Mouse (Mus musculus): ENCODE data around the gene Krt5. TPM values are rescaled to one million over a fixed set of nuclear protein-coding genes. Genes with fewer than 3 reads are reported as not detected.

The Krt5 gene
- polyA plus RNA-seq, 1 experiment from 2014 or later = 0.23 TPM

DNA sequence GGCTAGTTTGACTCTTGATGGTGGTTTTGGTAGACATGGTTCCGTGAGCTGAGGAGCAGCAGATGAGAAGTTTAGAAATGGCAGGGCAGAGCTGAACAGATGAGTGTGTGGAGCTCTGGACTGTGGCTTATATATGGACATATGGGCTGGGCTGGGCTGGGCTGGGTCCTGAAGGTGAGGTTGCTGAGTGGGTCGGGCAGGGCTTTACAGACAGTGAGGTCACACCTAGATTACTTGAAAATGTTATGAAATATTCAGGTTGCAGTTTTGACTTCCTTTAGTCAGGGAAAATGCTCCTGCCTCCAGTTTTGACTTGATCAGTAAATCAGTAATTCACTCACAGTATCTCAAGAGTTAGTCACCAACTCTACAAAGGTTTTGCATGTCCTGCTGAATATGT, 32.5 kb downstream of the Krt5 start, which contains the start of gene Krt6b:
Gene Krt6b (minus strand): TSS at position 101 of the 400 bp plus-strand sequence.
- no peak for ATAC-seq (replicated peaks; ENCODE audit: insufficient number of reproducible peaks, low FRiP score, low TSS enrichment)
- no peak within 1 kb of the TSS for H3K4me2 ChIP-seq
- no peak within 1 kb of the TSS for H3K4me3 ChIP-seq (ENCODE audit: low read depth, low read length)
- no peaks in the 10 kb centered on the region for H3K9me3 ChIP-seq (replicated peaks; ENCODE audit: control insufficient read depth, low read length)
- no peaks in the 10 kb centered on the region for H3K36me3 ChIP-seq (ENCODE audit: control insufficient read depth, insufficient read depth, low read length)
- no peak within 1 kb of the TSS for H3K27ac ChIP-seq (ENCODE audit: low read depth, low read length)
- H3K9ac ChIP-seq (ENCODE audit: low read depth, low read length) = no peak within 1 kb of the TSS
- H3K4me1 ChIP-seq (ENCODE audit: control insufficient read depth, insufficient read depth, low read length) = no peaks in the 10 kb centered on the region
- WGBS (ENCODE audit: insufficient replicate concordance) = 75% methylated on average over 2 of the region's 2 CpGs
- no peaks in the 10 kb centered on the region for H3K27me3 ChIP-seq (ENCODE audit: control insufficient read depth, insufficient read depth, low read length)

- WGBS (ENCODE audit: insufficient replicate concordance) = 84% methylated on average over 1 of the region's 1 CpGs
- no peak for ATAC-seq (replicated peaks; ENCODE audit: insufficient number of reproducible peaks, low FRiP score, low TSS enrichment)
- H3K4me1 ChIP-seq (ENCODE audit: control insufficient read depth, insufficient read depth, low read length) = no peaks in the 10 kb centered on the region
- no peaks in the 10 kb centered on the region for H3K36me3 ChIP-seq (ENCODE audit: control insufficient read depth, insufficient read depth, low read length)
- H3K4me2 ChIP-seq = no peak overlapping the region
- H3K4me3 ChIP-seq (ENCODE audit: low read depth, low read length) = no peak overlapping the region
- H3K27ac ChIP-seq (ENCODE audit: low read depth, low read length) = no peak overlapping the region
- H3K27me3 ChIP-seq (ENCODE audit: control insufficient read depth, insufficient read depth, low read length) = no peaks in the 10 kb centered on the region
- no peak overlapping the region for H3K9ac ChIP-seq (ENCODE audit: low read depth, low read length)
- H3K9me3 ChIP-seq (replicated peaks; ENCODE audit: control insufficient read depth, low read length) = no peaks in the 10 kb centered on the region
Observed at GRCm38 (mm10) chr15:101675978-101676377, 36.7 kb downstream of the Krt5 start.

Small RNA genes within 50 kb of the gene (microRNA-seq; reads per million reads assigned to microRNA genes)
- gene Gm44323 (ENCODE audit: borderline number of aligned reads) = not detected
- gene Gm44342 (ENCODE audit: borderline number of aligned reads) = not detected
- not detected for gene Gm44383 (ENCODE audit: borderline number of aligned reads)

Other genes starting within 250 kb of the Krt5 start
- gene Krt81, start 249.1 kb downstream of the Krt5 start, polyA plus RNA-seq (2014; fragmentation: Nextera tagmentation; extraction: Ambion mirVana) = not detected in 2 replicates
- not detected in 2 replicates for gene Krt86, start 239.4 kb downstream of the Krt5 start, polyA plus RNA-seq (2014; fragmentation: Nextera tagmentation; extraction: Ambion mirVana)
- not detected in 2 replicates for gene Krt83, start 221.4 kb downstream of the Krt5 start, polyA plus RNA-seq (2014; fragmentation: Nextera tagmentation; extraction: Ambion mirVana)
- gene Gm49425, start 195.6 kb downstream of the Krt5 start, polyA plus RNA-seq (2014; fragmentation: Nextera tagmentation; extraction: Ambion mirVana) = not detected in 2 replicates
- gene Krt84, start 180.1 kb downstream of the Krt5 start, polyA plus RNA-seq (2014; fragmentation: Nextera tagmentation; extraction: Ambion mirVana) = not detected in 2 replicates
- gene Krt82, start 162.2 kb downstream of the Krt5 start, polyA plus RNA-seq (2014; fragmentation: Nextera tagmentation; extraction: Ambion mirVana) = not detected in 2 replicates
- gene Krt90, start 149.9 kb downstream of the Krt5 start, polyA plus RNA-seq (2014; fragmentation: Nextera tagmentation; extraction: Ambion mirVana) = 0.16 TPM in 1 of 2 replicates, not detected in the other
- gene Krt75, start 139.0 kb downstream of the Krt5 start, polyA plus RNA-seq (2014; fragmentation: Nextera tagmentation; extraction: Ambion mirVana) = not detected in 2 replicates
- not detected in 2 replicates for gene Gm5414, start 84.7 kb downstream of the Krt5 start, polyA plus RNA-seq (2014; fragmentation: Nextera tagmentation; extraction: Ambion mirVana)
- gene Gm5478, start 65.5 kb downstream of the Krt5 start, polyA plus RNA-seq (2014; fragmentation: Nextera tagmentation; extraction: Ambion mirVana) = not detected in 2 replicates
- gene Krt6b, start 32.6 kb downstream of the Krt5 start, polyA plus RNA-seq (2014; fragmentation: Nextera tagmentation; extraction: Ambion mirVana) = not detected in 2 replicates
- gene Krt6a, start 18.6 kb downstream of the Krt5 start, polyA plus RNA-seq (2014; fragmentation: Nextera tagmentation; extraction: Ambion mirVana) = not detected in 2 replicates
- not detected in 2 replicates for gene Krt71, start 30.2 kb upstream of the Krt5 start, polyA plus RNA-seq (2014; fragmentation: Nextera tagmentation; extraction: Ambion mirVana)
- gene Krt72, start 73.6 kb upstream of the Krt5 start, polyA plus RNA-seq (2014; fragmentation: Nextera tagmentation; extraction: Ambion mirVana) = not detected in 2 replicates
- not detected in 2 replicates for gene Krt73, start 89.4 kb upstream of the Krt5 start, polyA plus RNA-seq (2014; fragmentation: Nextera tagmentation; extraction: Ambion mirVana)
- gene Krt2, start 105.3 kb upstream of the Krt5 start, polyA plus RNA-seq (2014; fragmentation: Nextera tagmentation; extraction: Ambion mirVana) = not detected in 2 replicates
- gene Krt1, start 137.9 kb upstream of the Krt5 start, polyA plus RNA-seq (2014; fragmentation: Nextera tagmentation; extraction: Ambion mirVana) = 0.31 and 0.87 TPM in 2 replicates
- gene Krt77, start 156.8 kb upstream of the Krt5 start, polyA plus RNA-seq (2014; fragmentation: Nextera tagmentation; extraction: Ambion mirVana) = not detected in 2 replicates
- gene Krt76, start 180.0 kb upstream of the Krt5 start, polyA plus RNA-seq (2014; fragmentation: Nextera tagmentation; extraction: Ambion mirVana) = not detected in 2 replicates
- 0.07 TPM in 1 of 2 replicates, not detected in the other for gene Krt4, start 211.8 kb upstream of the Krt5 start, polyA plus RNA-seq (2014; fragmentation: Nextera tagmentation; extraction: Ambion mirVana)
- 1.2 and 1.7 TPM in 2 replicates for gene Krt79, start 227.4 kb upstream of the Krt5 start, polyA plus RNA-seq (2014; fragmentation: Nextera tagmentation; extraction: Ambion mirVana)
- not detected in 2 replicates for gene Krt78, start 241.4 kb upstream of the Krt5 start, polyA plus RNA-seq (2014; fragmentation: Nextera tagmentation; extraction: Ambion mirVana)

All from heart, embryonic 11.5 days (tissue).